Mouse (Mus musculus): ENCODE results near the gene Mycl.

- no peak for TF ChIP-seq MXI1 (IDR thresholded peaks at IDR 0.05; ENCODE audit: low read depth, low read length)
- TF ChIP-seq NELFE (IDR thresholded peaks at IDR 0.05; ENCODE audit: low read depth, low read length): no peak
- TF ChIP-seq JUND (conservative IDR thresholded peaks at IDR 0.05; ENCODE audit: low read depth, low read length): no peak
- TF ChIP-seq ZMIZ1 (IDR thresholded peaks at IDR 0.05; ENCODE audit: low read depth, low read length): no peak
- no peak for TF ChIP-seq MAX (IDR thresholded peaks at IDR 0.05; ENCODE audit: low read length)
- no peak for TF ChIP-seq CTCF (conservative IDR thresholded peaks at IDR 0.05 in 1 of 2, IDR thresholded peaks at IDR 0.05 in 1 of 2; ENCODE audit: low read depth in 2 of 2, low read length in 2 of 2)
- TF ChIP-seq POLR2A (IDR thresholded peaks at IDR 0.05; ENCODE audit: low read depth, low read length): no peak
Observed at GRCm38 (mm10) chr4:122978850-122979249, 16.6 kb upstream of the Mycl start.
